Mouse (Mus musculus): Measurements from ENCODE around the gene Iqcf5.

GRCm38 (mm10) chr9:106481075-106481474, 33.3 kb upstream of the Iqcf5 start:
- TF ChIP-seq POLR2A (IDR thresholded peaks at IDR 0.05; ENCODE audit: low read depth, low read length) (no peak), CTCF (IDR thresholded peaks at IDR 0.05; ENCODE audit: borderline replicate concordance, insufficient read depth, low read length) (no peak)

Data from embryonic fibroblast, embryonic 13.5 days (primary cell).